Mouse (Mus musculus) limb, embryonic 10.5 days (tissue): ENCODE measurements at regions not wholly inside any gene's neighbourhood (a gene's known extent, or its start where the extent isn't known, plus 50 kb on each side); places are given as distances from the start of the nearest gene placed in this dataset.

Experiments used
- DNase-seq: peaks from one replicate; pipeline ENCODE4 v3.0.0-alpha.2; 2017; ENCODE audit warnings: low spot score
- H3K27ac ChIP-seq: fragments of 300-500 bp; sonication (generic); 2 replicates; pipeline ENCODE4 v1.5.1; 2016; ENCODE audit warnings: mild to moderate bottlenecking
- H3K27me3 ChIP-seq: fragments of 300-500 bp; sonication (generic); 2 replicates; pipeline ENCODE4 v1.6.1; 2016; ENCODE audit warnings: low read depth, mild to moderate bottlenecking; ENCODE audit not compliant: poor library complexity, severe bottlenecking
- H3K36me3 ChIP-seq: fragments of 300-500 bp; sonication (generic); 2 replicates; pipeline ENCODE4 v1.6.1; 2016; ENCODE audit warnings: mild to moderate bottlenecking, moderate library complexity
- H3K4me1 ChIP-seq: fragments of 300-500 bp; sonication (generic); 2 replicates; pipeline ENCODE4 v1.6.1; 2016
- H3K4me3 ChIP-seq: fragments of 300-500 bp; sonication (generic); 2 replicates; pipeline ENCODE4 v1.5.1; 2016; ENCODE audit warnings: mild to moderate bottlenecking, moderate library complexity
- H3K9me3 ChIP-seq: fragments of 300-500 bp; sonication (generic); replicated peaks from 2 replicates; pipeline ENCODE4 v1.6.1; 2016; ENCODE audit warnings: mild to moderate bottlenecking
- WGBS: fragments of 180-500 bp; shearing (Covaris S2); methylation state at CpG from one replicate; pipeline ENCODE4 v1.1.7; 2016; 5-methylcytosine and 5-hydroxymethylcytosine counted together

- Histone ChIP-seq H3K36me3 (no peaks in the 10 kb centered on the region), H3K4me3 (no peak overlapping the region), H3K9me3 (no peaks in the 10 kb centered on the region), H3K4me1 (no peaks in the 10 kb centered on the region), H3K27me3 (no peaks in the 10 kb centered on the region), H3K27ac (no peak overlapping the region)
- WGBS = 79% methylated on average over 10 of the region's 10 CpGs
- DNase-seq = no peak
Observed at GRCm38 (mm10) chr14:48942882-48943281, 123.0 kb upstream of the Ap5m1 start.

- no peak for DNase-seq
- Histone ChIP-seq H3K4me1 (no peaks in the 10 kb centered on the region), H3K9me3 (no peaks in the 10 kb centered on the region), H3K4me3 (no peak overlapping the region), H3K27ac (no peak overlapping the region), H3K27me3 (no peaks in the 10 kb centered on the region), H3K36me3 (no peaks in the 10 kb centered on the region)
- 91% methylated on average over 9 of the region's 9 CpGs for WGBS
Observed at GRCm38 (mm10) chr14:48930886-48931285, 135.0 kb upstream of the Ap5m1 start.

GRCm38 (mm10) chr14:48925870-48926269 is 140.0 kb upstream of the Ap5m1 start:
- Histone ChIP-seq H3K36me3 (no peaks in the 10 kb centered on the region), H3K4me1 (no peaks in the 10 kb centered on the region), H3K27me3 (no peaks in the 10 kb centered on the region), H3K9me3 (no peaks in the 10 kb centered on the region), H3K4me3 (no peak overlapping the region), H3K27ac (no peak overlapping the region)
- DNase-seq = no peak
- 86% methylated on average over 1 of the region's 1 CpGs for WGBS

GRCm38 (mm10) chr14:48909420-48909819 is 156.5 kb upstream of the Ap5m1 start:
- Histone ChIP-seq H3K4me1 (no peaks in the 10 kb centered on the region), H3K27ac (no peak overlapping the region), H3K27me3 (no peaks in the 10 kb centered on the region), H3K4me3 (no peak overlapping the region), H3K9me3 (no peaks in the 10 kb centered on the region), H3K36me3 (no peaks in the 10 kb centered on the region)
- no peak for DNase-seq
- 86% methylated on average over 13 of the region's 13 CpGs for WGBS

- H3K4me1 ChIP-seq = no peaks in the 10 kb centered on the region
- no peak overlapping the region for H3K4me3 ChIP-seq
- H3K9me3 ChIP-seq = no peaks in the 10 kb centered on the region
- no peak overlapping the region for H3K27ac ChIP-seq
- 83% methylated on average over 14 of the region's 14 CpGs for whole genome bisulfite sequencing
- H3K27me3 ChIP-seq = no peaks in the 10 kb centered on the region
- no peaks in the 10 kb centered on the region for H3K36me3 ChIP-seq
- DNase-seq = no peak
Observed at GRCm38 (mm10) chr14:48907991-48908698, 157.8 kb upstream of the Ap5m1 start.

- Histone ChIP-seq H3K9me3 (no peaks in the 10 kb centered on the region), H3K4me1 (no peaks in the 10 kb centered on the region), H3K4me3 (no peak overlapping the region), H3K36me3 (no peaks in the 10 kb centered on the region), H3K27ac (no peak overlapping the region), H3K27me3 (no peaks in the 10 kb centered on the region)
- DNase-seq = no peak
- 84% methylated on average over 6 of the region's 6 CpGs for WGBS
Observed at GRCm38 (mm10) chr14:48907403-48907973, 158.4 kb upstream of the Ap5m1 start.

GRCm38 (mm10) chr14:48906956-48907355 is 158.9 kb upstream of the Ap5m1 start:
- H3K9me3 ChIP-seq = no peaks in the 10 kb centered on the region
- H3K27ac ChIP-seq = no peak overlapping the region
- H3K27me3 ChIP-seq = no peaks in the 10 kb centered on the region
- 90% methylated on average over 1 of the region's 1 CpGs for WGBS
- no peaks in the 10 kb centered on the region for H3K4me1 ChIP-seq
- DNase-seq = no peak
- no peaks in the 10 kb centered on the region for H3K36me3 ChIP-seq
- no peak overlapping the region for H3K4me3 ChIP-seq

- Histone ChIP-seq H3K36me3 (no peaks in the 10 kb centered on the region), H3K4me3 (no peak overlapping the region), H3K4me1 (no peaks in the 10 kb centered on the region), H3K27me3 (no peaks in the 10 kb centered on the region), H3K27ac (no peak overlapping the region), H3K9me3 (no peaks in the 10 kb centered on the region)
- WGBS = 100% methylated on average over 1 of the region's 1 CpGs
- DNase-seq = no peak
Observed at GRCm38 (mm10) chr14:48904576-48904975, 161.3 kb upstream of the Ap5m1 start.

- H3K4me1 ChIP-seq = no peaks in the 10 kb centered on the region
- no peaks in the 10 kb centered on the region for H3K9me3 ChIP-seq
- WGBS = 47% methylated on average over 5 of the region's 5 CpGs
- no peak overlapping the region for H3K27ac ChIP-seq
- no peaks in the 10 kb centered on the region for H3K27me3 ChIP-seq
- no peak overlapping the region for H3K4me3 ChIP-seq
- no peaks in the 10 kb centered on the region for H3K36me3 ChIP-seq
- DNase-seq = no peak
Observed at GRCm38 (mm10) chr14:48903526-48903925, 162.4 kb upstream of the Ap5m1 start.

GRCm38 (mm10) chr14:48900201-48900600 is 165.7 kb upstream of the Ap5m1 start:
- DNase-seq = no peak
- WGBS = 90% methylated on average over 1 of the region's 1 CpGs
- no peaks in the 10 kb centered on the region for H3K9me3 ChIP-seq

GRCm38 (mm10) chr14:48897140-48897539 is 168.8 kb upstream of the Ap5m1 start:
- no peak for DNase-seq
- Histone ChIP-seq H3K9me3 (no peaks in the 10 kb centered on the region), H3K27ac (no peak overlapping the region), H3K36me3 (no peaks in the 10 kb centered on the region), H3K27me3 (no peaks in the 10 kb centered on the region), H3K4me3 (no peak overlapping the region), H3K4me1 (no peaks in the 10 kb centered on the region)
- WGBS = 91% methylated on average over 5 of the region's 5 CpGs

More at GRCm38 (mm10) chr14:48900201-48900600, 165.7 kb upstream of the Ap5m1 start:
- Histone ChIP-seq H3K4me3 (no peak overlapping the region), H3K27me3 (no peaks in the 10 kb centered on the region), H3K36me3 (no peaks in the 10 kb centered on the region), H3K27ac (no peak overlapping the region), H3K4me1 (no peaks in the 10 kb centered on the region)

GRCm38 (mm10) chr14:48896235-48896634 is 169.7 kb upstream of the Ap5m1 start:
- H3K9me3 ChIP-seq = no peaks in the 10 kb centered on the region
- no peaks in the 10 kb centered on the region for H3K36me3 ChIP-seq
- no peak overlapping the region for H3K27ac ChIP-seq
- H3K4me1 ChIP-seq = no peaks in the 10 kb centered on the region
- no peak for DNase-seq
- H3K4me3 ChIP-seq = no peak overlapping the region
- H3K27me3 ChIP-seq = no peaks in the 10 kb centered on the region
- WGBS = 92% methylated on average over 7 of the region's 7 CpGs

GRCm38 (mm10) chr14:48891216-48891615 is 174.7 kb upstream of the Ap5m1 start:
- Histone ChIP-seq H3K27ac (no peak overlapping the region), H3K4me1 (peaks cover 10% of the 10 kb centered on the region; the same call in 1 of the 2 replicates), H3K27me3 (no peaks in the 10 kb centered on the region), H3K4me3 (no peak overlapping the region), H3K36me3 (no peaks in the 10 kb centered on the region), H3K9me3 (no peaks in the 10 kb centered on the region)
- DNase-seq = no peak
- 85% methylated on average over 9 of the region's 9 CpGs for WGBS
